Mouse (Mus musculus) spleen, adult 2 months (tissue): ENCODE data around the gene Slc13a5. TPM values are rescaled to one million over a fixed set of nuclear protein-coding genes. Genes with fewer than 3 reads are reported as not detected.

Experiments
- DNase-seq, 2 experiments: peaks; one replicate each; pipeline versions ENCODE4 v3.0.0 to v3.0.0-alpha.2; 2012 to 2021; ENCODE audit warnings: low spot score in 2 of 2, low read depth in 1 of 2
- H3K27ac ChIP-seq: fragments of 200-500 bp; 2 replicates; pipeline ENCODE4 v1.5.1; 2012; ENCODE audit warnings: low read length, inconsistent platforms; ENCODE audit not compliant: insufficient read depth
- H3K27me3 ChIP-seq: fragments of 200-500 bp; 2 replicates; pipeline ENCODE4 v1.6.1; 2012; ENCODE audit warnings: mild to moderate bottlenecking, moderate library complexity, low read length, inconsistent platforms; ENCODE audit not compliant: control insufficient read depth, insufficient read depth
- H3K36me3 ChIP-seq: fragments of 200-500 bp; 2 replicates; pipeline ENCODE4 v1.6.1; 2012; ENCODE audit warnings: mild to moderate bottlenecking, low read length, inconsistent platforms; ENCODE audit not compliant: control insufficient read depth, insufficient read depth
- H3K4me1 ChIP-seq: fragments of 200-500 bp; 2 replicates; pipeline ENCODE4 v1.6.1; 2011; ENCODE audit warnings: inconsistent platforms; ENCODE audit not compliant: control insufficient read depth, insufficient read depth, insufficient read length
- H3K4me3 ChIP-seq: fragments of 200-500 bp; 2 replicates; pipeline ENCODE4 v1.5.1; 2011; ENCODE audit warnings: mild to moderate bottlenecking, inconsistent platforms; ENCODE audit not compliant: insufficient read depth, insufficient read length; ENCODE audit errors: extremely low read depth
- CTCF ChIP-seq: fragments of 200-500 bp; IDR thresholded peaks from 2 replicates; pipeline ENCODE4 v1.5.1; 2011; ENCODE audit warnings: mild to moderate bottlenecking, inconsistent platforms; ENCODE audit not compliant: insufficient read depth, insufficient read length, insufficient replicate concordance; ENCODE audit errors: extremely low read depth
- POLR2A ChIP-seq: fragments of 200-500 bp; IDR thresholded peaks from 2 replicates; pipeline ENCODE4 v1.6.1; 2011; ENCODE audit warnings: low read depth, low read length, inconsistent platforms
- WGBS: fragments of 180-500 bp; shearing (Covaris S2); methylation state at CpG from one replicate; pipeline ENCODE4 v1.1.7; 2018; 5-methylcytosine and 5-hydroxymethylcytosine counted together
- polyA plus RNA-seq: library from polyadenylated mRNA; depleted of rRNA; stranded (reverse); fragments of >200 nt; gene quantifications from 2 replicates; pipeline ENCODE4 v1.2.3, GENCODE M21; 2012

Gene Slc13a5
- polyA plus RNA-seq, 1 experiment = not detected

GRCm38 (mm10) chr11:72266207-72266959 is 639 bp downstream of the Slc13a5 start:
- peak overlapping the region; percentile 21; the same call in 1 of the 2 replicates for H3K4me3 ChIP-seq
- 4% methylated on average over 46 of the region's 46 CpGs for WGBS
- H3K27me3 ChIP-seq = peaks cover 5% of the 10 kb centered on the region
- H3K27ac ChIP-seq = no peak overlapping the region
- H3K4me1 ChIP-seq = no peaks in the 10 kb centered on the region; the same call in 1 of the 2 replicates
- no peak for DNase-seq
- no peak for TF ChIP-seq CTCF
- TF ChIP-seq POLR2A = no peak
- H3K36me3 ChIP-seq = no peaks in the 10 kb centered on the region

DNA sequence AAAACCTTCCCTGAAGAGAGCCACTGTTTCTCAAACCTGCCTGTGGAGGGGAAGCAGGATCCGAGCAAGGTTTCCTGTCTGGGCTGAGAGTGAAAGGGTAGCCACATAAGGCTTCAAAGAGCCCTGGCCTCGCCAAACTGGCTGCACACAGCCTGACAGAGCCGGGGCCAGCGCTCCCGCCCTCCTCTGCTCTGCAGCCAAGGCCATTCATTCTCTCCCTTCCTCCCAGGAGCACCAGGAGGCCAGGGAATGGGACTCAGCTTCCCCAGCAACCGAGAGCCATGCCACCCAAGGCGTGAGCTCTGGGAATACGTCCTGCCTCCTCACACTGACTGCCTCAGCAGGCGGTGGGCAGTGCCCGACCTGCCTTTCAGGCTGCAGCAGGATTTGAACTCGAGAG is 1.5 kb downstream of the Slc13a5 start:
- no peaks in the 10 kb centered on the region for H3K36me3 ChIP-seq
- 15% methylated on average over 11 of the region's 11 CpGs for WGBS
- no peak for DNase-seq
- no peaks in the 10 kb centered on the region; the same call in 1 of the 2 replicates for H3K4me1 ChIP-seq
- no peak overlapping the region for H3K4me3 ChIP-seq
- no peak overlapping the region for H3K27ac ChIP-seq
- no peak for TF ChIP-seq CTCF
- no peak for TF ChIP-seq POLR2A
- peaks cover 5% of the 10 kb centered on the region for H3K27me3 ChIP-seq

DNA sequence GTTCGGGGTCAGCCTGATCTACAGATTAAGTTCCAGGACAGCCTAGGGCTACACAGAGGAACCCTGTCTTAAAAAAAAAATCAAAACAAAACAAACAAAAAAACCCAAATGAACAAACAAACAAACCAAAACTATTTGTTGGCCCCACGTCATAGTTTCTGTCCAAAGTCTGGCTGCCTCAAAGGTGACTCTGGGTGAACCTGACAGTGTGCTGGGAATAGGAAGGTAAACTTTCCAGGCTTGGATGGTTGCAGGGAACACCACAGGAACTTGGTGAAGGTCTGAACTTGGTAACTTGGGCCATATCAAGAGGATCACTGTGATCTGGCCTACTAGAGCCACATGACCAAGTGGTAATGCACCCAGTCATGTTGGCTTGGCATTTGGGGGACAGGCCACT is 10.6 kb downstream of the Slc13a5 start:
- H3K27me3 ChIP-seq = no peaks in the 10 kb centered on the region
- no peaks in the 10 kb centered on the region for H3K36me3 ChIP-seq
- no peak for DNase-seq
- TF ChIP-seq CTCF = no peak
- TF ChIP-seq POLR2A = no peak
- H3K27ac ChIP-seq = no peak overlapping the region
- no peaks in the 10 kb centered on the region for H3K4me1 ChIP-seq
- 85% methylated on average over 2 of the region's 2 CpGs for WGBS
- no peak overlapping the region for H3K4me3 ChIP-seq

DNA sequence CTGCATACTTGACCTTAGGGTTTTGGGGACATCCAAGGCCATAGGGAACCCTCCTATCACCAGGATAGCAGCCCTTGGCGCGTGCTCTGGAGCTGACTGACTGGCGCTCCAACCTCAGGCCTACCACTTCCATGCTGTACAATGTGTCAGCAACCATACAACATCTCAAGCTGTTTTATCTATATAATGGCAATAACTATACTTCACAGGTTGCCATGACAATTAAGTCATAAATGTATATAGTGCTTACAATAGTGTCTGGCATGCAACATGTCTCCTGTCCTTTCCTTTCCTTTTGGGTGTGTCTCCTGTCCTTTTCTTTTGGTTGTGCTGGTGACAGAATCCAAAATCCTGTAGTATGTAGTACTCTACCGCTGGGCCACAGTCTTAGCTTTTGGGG is 11.4 kb downstream of the Slc13a5 start:
- Histone ChIP-seq H3K36me3 (no peaks in the 10 kb centered on the region), H3K4me3 (no peak overlapping the region), H3K27me3 (no peaks in the 10 kb centered on the region), H3K4me1 (no peaks in the 10 kb centered on the region), H3K27ac (no peak overlapping the region)
- WGBS = 93% methylated on average over 4 of the region's 4 CpGs
- no peak for DNase-seq
- no peak for TF ChIP-seq POLR2A
- TF ChIP-seq CTCF = no peak

DNA sequence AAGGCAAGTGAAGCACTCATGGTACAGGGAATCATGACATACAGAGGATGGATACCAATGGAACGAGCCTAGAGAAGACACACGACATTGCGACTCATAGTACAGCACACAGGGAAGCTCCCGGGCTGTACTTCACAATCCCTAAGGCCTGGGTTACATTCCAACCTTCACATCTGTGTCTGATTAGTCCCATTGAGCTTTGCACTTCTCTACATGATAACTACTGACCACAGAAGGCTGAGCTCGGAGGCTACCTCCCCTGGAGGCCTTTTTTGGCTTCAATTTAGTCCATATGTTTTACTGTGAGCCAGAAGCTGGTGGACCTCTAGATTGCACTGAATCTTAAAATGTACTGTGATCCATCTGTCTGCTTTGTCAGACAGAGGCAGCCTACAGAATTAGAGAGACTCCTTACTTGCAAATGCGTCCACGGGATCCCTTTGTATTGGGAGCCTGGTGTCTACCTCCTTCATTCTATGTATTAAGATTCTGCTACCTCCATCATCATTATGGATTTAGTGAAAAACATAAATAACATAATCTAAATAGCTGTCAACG is 21.7 kb downstream of the Slc13a5 start:
- no peaks in the 10 kb centered on the region for H3K4me1 ChIP-seq

DNA sequence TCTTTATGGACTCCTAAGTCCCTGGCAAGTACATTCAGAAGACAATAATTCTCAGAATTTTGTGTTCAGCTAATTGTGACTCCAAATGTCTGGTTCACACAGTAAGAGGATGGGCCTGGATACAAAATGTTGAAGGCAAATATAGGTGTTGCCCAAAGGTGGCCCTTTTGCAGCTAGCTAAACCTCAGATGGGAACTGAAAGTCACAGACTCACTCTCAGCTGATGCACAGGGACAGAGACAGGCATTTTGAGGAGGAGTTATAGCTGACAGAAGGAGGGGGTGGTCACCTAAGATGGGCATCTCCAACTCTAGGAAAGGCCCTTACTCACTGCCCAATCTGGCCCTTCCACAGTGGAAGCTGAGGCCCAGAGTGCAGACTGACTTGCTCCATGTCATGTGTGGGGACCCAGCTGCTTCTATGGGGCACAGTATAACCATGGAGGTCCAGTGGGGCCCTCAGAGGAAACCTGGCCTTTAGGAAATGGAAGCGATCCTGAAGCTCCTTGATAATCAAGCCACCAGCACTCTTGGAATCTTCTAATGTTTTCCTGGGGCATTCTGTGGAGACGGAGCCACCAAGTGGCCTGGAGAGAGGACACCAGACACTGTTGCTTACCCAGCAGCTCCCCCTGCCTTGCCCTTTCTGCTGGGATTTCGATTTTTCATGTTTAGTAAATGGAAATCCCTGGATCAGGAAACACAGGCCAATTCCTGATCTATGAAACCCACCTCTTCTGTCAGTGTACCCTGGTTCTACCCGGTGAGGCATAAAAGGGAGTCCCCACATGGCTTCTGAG is 26.8 kb downstream of the Slc13a5 start:
- Histone ChIP-seq H3K4me1 (no peaks in the 10 kb centered on the region), H3K27me3 (no peaks in the 10 kb centered on the region), H3K4me3 (no peak overlapping the region), H3K27ac (no peak overlapping the region), H3K36me3 (no peaks in the 10 kb centered on the region)
- 70% methylated on average over 4 of the region's 4 CpGs for WGBS
- no peak for DNase-seq
- no peak for TF ChIP-seq CTCF
- no peak for TF ChIP-seq POLR2A

More for the DNA sequence above, 21.7 kb downstream of the Slc13a5 start:
- no peak overlapping the region for H3K27ac ChIP-seq
- WGBS = 89% methylated on average over 8 of the region's 8 CpGs
- TF ChIP-seq POLR2A (no peak), CTCF (no peak)
- DNase-seq = no peak
- H3K27me3 ChIP-seq = no peaks in the 10 kb centered on the region
- no peak overlapping the region for H3K4me3 ChIP-seq
- H3K36me3 ChIP-seq = no peaks in the 10 kb centered on the region
